Mouse (Mus musculus) ES-E14 (cell line): ENCODE results near the gene Cysrt1.

Experiments used
- CHD2 ChIP-seq: IDR thresholded peaks from 2 replicates; pipeline ENCODE4 v1.6.1; 2014; ENCODE audit warnings: mild to moderate bottlenecking, low read depth, low read length, inconsistent platforms
- MAFK ChIP-seq: IDR thresholded peaks from 2 replicates; pipeline ENCODE4 v1.6.1; 2014; ENCODE audit warnings: mild to moderate bottlenecking, low read depth, low read length, inconsistent platforms; ENCODE audit not compliant: insufficient read depth
- ZNF384 ChIP-seq: IDR thresholded peaks from 2 replicates; pipeline ENCODE4 v1.6.1; 2012; ENCODE audit warnings: low read depth, low read length, inconsistent platforms

DNA sequence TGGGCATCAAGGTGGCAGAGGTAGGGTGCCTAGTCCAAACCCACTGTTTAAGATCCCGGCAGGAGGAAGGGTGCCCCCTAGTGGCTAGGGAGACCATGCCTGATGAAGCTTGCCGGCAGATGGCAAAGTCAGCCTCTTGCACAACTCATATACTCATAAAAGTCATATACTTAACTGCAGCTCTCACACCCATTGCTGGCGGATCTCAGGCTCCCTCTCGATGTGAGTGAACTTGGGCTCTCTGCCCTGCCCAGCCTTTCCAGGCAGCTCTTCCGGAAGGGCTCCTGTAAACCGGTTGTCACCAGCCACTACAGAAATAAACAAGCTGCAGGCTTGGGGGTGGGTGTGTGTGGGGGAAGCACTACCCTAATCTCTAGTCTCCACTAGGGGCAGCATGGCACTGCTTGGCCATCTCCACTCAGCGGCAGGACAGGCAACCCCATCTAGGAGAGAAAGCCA is 13.8 kb downstream of the Cysrt1 start:
- TF ChIP-seq MAFK, result 0 out of 2 replicates have a peak, but pooled peaks have one; percentile 20
- no peak for TF ChIP-seq ZNF384
- TF ChIP-seq CHD2, result no peak
